Mouse (Mus musculus) A20 (cell line): ENCODE data around the gene Usp25.
A peak's percentile ranks its signal among the peaks of the same experiment; 100 is the strongest.

Source experiments
- DNase-seq: peaks from one replicate; pipeline ENCODE4 v3.0.0-alpha.2; 2011; ENCODE audit warnings: low read depth, low spot score

The Usp25 gene

DNA sequence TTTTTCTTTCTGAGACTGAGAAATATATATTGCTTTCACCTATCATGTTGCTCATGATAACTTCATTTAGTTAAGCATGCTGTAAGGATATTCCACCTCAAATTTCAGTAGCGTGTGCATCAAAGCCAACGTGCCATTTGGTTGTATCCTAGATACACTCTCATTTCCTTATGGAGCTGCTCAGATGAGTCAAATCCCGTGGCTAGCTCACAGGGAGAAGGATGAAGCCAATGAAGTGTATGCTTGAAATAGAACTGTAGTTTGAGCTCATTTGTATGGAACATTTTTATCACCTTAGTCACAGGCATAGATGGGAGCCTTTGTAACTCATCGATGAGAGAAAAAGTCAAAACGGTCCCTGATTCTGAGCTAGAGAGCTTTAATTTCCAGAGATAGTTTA is 20.8 kb downstream of the Usp25 start:
- no peak for DNase-seq

- no peak for DNase-seq
Observed at GRCm38 (mm10) chr16:77034751-77035150, 21.2 kb downstream of the Usp25 start.

DNA sequence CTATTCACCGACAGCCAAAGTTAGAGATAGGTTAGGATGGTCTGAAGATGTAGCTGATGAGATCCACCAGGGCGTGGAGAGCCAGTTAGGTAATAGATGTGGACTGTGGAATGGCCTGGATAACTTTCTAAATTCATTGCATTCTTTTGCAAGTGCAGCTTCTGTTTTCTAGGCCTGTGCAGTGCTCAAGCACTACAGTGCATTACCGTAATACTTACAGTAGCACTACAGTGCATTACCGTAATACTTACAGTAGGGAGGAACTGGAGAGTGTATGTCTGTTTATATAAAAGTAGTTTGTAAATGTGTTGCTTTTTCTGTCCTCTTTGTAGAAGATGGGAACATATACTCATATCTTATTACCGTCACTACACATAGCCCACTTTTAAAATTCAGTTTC is 28.1 kb downstream of the Usp25 start:
- DNase-seq, result no peak

- no peak for DNase-seq
Observed at GRCm38 (mm10) chr16:77043499-77043898, 30.0 kb downstream of the Usp25 start.

DNA sequence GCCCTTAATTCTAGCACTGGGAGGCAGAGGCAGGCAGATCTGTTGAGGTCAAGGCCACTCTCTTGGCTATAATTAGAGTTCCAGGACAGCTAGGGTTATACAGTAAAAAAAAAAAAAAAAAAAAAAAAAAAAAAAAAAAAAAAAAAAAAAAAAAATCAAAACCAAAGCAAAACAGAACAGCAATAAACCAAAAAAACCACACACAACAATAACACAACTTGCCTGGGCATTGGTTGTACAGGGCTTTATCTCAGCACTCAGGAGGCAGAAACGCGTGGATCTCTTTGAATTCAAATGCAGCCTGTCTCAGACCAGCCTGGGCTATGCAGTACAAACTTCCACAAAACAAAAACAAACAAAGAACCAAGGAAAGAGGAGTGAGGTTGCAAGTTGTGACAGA is 40.7 kb downstream of the Usp25 start:
- no peak for DNase-seq

- no peak for DNase-seq
Observed at GRCm38 (mm10) chr16:77055519-77056159, 42.1 kb downstream of the Usp25 start.

DNA sequence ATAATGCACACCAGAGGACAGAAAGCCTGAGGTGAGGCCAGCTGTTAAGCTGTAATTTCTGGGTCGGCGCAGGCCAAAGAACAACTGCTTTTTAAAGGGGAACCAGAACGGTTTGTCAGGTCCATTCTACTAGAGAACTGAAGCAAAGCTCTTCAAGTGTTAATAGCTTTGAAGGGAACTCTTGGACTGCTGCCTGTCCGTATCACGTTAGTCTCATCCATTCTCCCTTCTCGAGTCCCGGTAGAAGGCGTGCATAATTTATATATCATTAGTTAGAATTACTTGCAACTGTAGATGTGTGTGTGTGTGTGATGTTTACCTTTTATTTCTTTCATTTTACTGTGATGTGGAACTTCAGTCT is 42.6 kb downstream of the Usp25 start:
- DNase-seq, result no peak

DNA sequence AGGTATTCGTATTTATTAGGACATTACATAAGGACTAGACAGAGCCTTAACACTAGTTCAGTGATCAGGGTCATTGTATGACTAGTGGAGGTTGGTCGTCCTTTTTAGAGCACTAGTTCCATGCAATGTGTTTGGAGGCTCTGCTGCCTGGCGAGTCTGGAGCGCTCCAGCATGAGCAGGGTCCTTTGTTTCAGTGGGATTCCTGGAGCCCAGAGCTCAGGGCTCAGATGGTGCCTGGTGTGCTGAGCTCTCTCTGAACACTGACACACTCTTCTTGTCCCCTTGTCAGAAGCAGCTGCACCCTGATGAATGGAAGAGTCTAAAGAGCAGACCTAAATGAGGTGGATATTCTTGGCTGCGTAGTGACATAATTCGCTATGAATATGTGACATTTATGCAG is 45.1 kb downstream of the Usp25 start:
- no peak for DNase-seq

DNA sequence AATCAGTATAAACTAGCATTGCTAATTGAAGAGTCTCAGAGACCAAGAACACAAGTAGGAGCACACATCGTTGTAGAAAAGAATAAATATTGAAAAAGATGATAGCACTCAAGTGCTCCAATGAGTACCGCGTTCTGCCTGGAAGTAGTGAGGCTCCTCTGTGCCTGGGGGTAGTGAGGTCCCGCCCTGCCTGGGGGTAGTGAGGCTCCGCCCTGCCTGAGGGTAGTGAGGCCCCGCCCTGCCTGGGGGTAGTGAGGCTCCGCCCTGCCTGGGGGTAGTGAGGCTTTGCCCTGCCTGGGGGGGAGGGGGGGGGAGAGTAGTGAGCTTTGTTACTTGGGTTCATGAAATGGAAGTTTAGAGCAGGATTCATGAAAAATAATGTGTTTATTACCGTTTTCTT is 46.7 kb downstream of the Usp25 start:
- no peak for DNase-seq

DNA sequence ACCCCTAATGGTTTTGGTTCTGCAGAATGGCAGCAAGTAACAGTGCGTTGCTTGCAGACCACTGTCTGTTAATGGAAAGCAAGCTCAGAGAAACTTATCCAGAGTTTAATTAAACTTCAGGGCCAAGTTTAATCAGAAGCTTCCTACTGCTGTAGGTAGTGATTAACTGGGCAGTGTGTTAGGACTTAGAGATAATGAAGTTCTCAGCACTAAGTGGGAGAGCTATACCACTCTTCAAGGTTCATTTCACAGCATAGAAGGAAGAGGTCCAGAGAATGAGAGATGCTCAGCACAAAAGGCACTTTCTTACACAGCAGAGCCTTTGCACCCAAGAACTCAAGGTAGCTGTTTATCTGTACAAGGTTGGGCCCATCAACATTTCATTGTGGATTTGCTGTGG is 50.4 kb downstream of the Usp25 start:
- DNase-seq, result no peak

DNA sequence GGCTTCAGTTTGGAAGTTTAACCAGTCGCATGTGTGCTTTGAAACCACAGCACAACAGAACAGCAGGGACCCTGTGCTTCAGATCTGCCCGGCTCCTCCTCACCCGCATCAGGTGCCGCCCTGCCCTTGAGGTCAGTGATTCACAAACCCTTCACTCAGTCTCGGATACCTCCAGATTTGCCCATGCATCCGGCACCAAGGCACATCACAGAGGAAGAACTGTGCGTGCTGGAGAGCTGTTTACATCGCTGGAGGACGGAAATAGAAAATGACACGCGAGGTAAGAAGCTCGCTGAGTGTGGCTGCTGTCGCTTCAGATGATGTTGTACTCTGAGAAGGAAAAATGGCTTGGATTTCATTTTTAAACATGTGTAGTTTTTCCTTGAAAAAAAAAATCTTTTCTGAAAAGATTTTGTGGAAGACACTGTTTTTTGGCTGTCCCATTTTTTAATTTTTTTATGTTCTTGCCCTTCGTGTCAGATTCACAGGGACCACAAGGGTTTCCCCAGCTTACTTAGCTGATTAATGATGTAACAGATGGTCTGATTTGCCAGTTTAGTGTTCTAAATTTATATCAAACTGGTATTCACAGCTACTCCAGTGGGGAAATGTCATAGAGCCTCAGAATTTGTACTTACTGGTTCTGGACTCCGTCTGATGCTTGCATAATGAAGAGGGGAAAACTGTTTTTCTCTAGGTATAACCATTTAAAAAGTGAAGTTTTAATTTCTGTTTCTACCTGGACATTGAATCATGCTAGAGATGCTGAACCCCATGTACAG is 63.6 kb downstream of the Usp25 start:
- DNase-seq, result no peak

DNA sequence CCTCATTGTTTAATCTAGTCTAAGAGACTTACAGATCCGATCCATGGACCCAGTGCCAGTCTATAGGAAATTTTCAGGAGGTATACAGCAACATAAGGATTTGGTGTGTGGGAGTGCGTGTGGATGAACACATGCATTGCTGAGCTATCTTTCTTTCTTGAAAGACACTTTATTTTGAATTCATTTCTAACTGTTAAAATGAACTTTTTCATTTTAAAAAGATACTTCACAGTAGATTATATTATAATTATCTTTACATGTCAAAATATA is 64.2 kb downstream of the Usp25 start:
- DNase-seq, result no peak

- no peak for DNase-seq
Observed at GRCm38 (mm10) chr16:77084071-77084470, 70.6 kb downstream of the Usp25 start.

DNA sequence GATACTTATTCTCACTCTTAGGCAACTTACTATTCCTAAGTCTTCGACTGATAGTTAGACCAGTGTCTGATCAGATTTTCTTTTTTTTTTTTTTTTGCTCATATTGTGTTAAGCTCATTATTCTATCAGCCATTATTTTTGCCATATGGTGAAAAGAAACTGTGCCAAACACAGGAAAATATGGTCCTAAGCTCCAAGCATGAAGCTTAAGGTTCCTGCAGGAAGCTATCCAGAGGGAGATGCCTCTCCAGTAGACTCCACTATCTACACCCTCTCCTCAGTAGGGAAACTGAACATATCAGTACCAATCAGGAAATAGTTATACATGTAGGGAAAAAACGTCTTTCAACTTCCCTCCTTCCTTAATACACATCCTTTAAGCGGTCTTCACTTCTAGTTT is 76.3 kb downstream of the Usp25 start:
- DNase-seq, result no peak

GRCm38 (mm10) chr16:77093526-77093925 is 80.0 kb downstream of the Usp25 start:
- no peak for DNase-seq

DNA sequence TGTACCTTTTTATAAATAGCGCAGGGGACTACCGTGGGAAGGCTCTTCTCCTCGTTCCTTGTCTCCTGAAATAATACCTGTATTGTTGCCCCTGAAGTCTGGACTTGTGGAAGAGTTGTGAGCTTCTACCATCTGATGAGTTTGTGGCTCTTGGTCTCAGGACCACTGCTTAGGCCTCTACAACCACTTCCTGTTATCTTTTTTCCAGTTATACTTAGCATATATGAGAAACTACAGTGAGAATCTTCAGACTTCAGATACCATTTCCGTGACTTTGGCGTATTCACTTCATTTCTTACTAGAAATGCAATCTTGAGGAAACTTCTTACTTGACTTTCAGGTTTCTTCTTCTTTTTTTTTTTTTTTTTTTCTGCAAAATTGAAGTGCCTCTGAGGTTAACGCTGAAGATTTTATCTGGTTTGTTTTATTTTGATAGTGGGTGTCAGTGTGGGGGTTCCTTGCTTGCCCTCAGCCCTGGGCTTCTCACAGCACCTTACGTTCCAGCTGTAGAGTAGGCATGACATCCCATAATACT is 81.6 kb downstream of the Usp25 start:
- DNase-seq, result no peak

DNA sequence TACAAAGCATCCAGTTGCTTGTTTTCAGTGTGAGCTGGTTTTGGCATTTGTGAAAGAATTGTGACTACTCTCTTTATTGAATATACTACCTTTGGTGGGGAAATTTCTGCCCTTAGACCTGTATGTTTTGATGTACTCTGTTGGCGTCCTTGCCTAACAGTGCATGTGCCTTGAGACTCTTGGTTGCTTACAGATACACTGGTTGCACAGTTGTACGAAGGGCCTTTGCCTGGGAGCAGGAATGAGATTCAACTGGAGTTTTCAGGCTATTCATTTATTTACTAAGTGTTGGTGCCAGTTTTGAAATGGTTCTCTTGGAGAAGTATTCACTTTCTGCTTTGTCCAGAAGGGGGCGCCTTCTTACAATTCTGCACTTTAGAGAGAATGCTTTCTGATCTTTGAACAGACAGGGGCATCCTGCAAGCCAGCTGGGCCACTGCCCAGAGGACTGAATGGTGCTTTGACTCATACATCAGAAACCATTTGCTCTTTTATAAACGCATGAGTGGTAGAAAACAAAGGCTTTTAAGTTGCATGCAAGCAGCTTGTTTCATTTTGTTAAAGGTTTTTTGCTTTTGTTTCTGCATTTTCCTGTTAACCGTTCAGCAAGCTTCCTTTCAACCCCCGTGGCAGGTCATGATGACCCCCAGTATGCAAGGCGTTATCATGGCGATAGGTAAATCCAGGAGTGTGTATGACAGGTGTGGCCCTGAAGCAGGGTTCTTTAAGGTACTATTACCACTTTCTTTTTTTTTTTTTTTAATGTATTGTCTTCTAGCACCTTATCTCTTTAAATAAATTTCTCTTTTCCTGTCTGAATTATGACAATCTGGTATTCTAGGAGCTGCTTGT is 85.7 kb downstream of the Usp25 start:
- peak; percentile 49 for DNase-seq

GRCm38 (mm10) chr16:77103637-77104264 is 90.2 kb downstream of the Usp25 start:
- no peak for DNase-seq

DNA sequence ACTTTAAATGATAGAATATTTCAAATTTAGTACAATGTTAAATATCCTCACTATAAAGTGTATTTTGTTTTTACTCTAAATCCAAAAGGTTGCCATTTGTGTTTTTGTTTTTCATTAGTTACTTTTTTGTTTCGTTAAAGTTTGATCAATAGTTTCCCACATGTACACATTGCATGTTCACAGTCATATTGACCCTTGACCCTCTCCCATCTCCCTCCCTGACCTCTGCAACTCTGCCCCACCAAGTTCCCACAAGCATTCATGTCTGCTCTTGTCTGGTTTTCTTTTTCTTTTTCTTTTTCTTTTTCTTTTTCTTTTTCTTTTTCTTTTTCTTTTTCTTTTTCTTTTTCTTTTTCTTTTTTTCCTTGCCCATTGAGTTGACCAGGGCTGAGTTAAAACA is 97.8 kb downstream of the Usp25 start:
- DNase-seq, result no peak

- DNase-seq, result no peak
Observed at GRCm38 (mm10) chr16:77125908-77126307, 112.4 kb downstream of the Usp25 start.

GRCm38 (mm10) chr16:77128683-77129082 is 115.2 kb downstream of the Usp25 start:
- peak; percentile 42 for DNase-seq

- no peak for DNase-seq
Observed at GRCm38 (mm10) chr16:77133055-77133454, 119.5 kb downstream of the Usp25 start.
